In genomic region chr11:113107966-113108699, GRCm38 (mm10) we compare ENCODE assay signal across 23 mouse cellular contexts.
DNase-seq lines count a peak whose midpoint lies in the region; ATAC-seq and TF ChIP-seq lines count a peak whose summit lies in the region.
"Had no signal": no experiment of that assay in that cellular context is flagged by ENCODE, and none has a peak within 500 bp of the region (broad histone marks: within the 10 kb centered on the region; RNA-seq: fewer than 3 reads in every experiment).

No protein-coding gene starts in this region.

- H3K9ac ChIP-seq in embryonic facial prominence, embryonic 14.5 days (ENCODE audit: low read depth, low read length) = no peak overlapping the region
- no peak overlapping the region for H3K9ac ChIP-seq in kidney, embryonic 16.5 days (replicated peaks; ENCODE audit: low read length)
- H3K9ac ChIP-seq in forebrain, postnatal 0 days = no peak overlapping the region
- H3K9ac ChIP-seq: hindbrain, embryonic 14.5 days; limb, embryonic 12.5 days; liver, embryonic 13.5 days; lung, embryonic 15.5 days had no signal

- H3K36me3 ChIP-seq in embryonic facial prominence, embryonic 14.5 days (ENCODE audit: control insufficient read depth, insufficient read depth, low read length) = no peaks in the 10 kb centered on the region
- no peaks in the 10 kb centered on the region for H3K36me3 ChIP-seq in embryonic facial prominence, embryonic 10.5 days (replicated peaks)
- H3K36me3 ChIP-seq in kidney, embryonic 16.5 days (ENCODE audit: insufficient read depth, low read length) = no peaks in the 10 kb centered on the region
- no peaks in the 10 kb centered on the region for H3K36me3 ChIP-seq in forebrain, postnatal 0 days (ENCODE audit: insufficient read depth)
- H3K36me3 ChIP-seq: limb, embryonic 12.5 days; liver, embryonic 13.5 days; lung, embryonic 15.5 days had no signal

- H3K4me2 ChIP-seq in embryonic facial prominence, embryonic 14.5 days (ENCODE audit: low read depth, low read length) = no peak overlapping the region
- no peak overlapping the region for H3K4me2 ChIP-seq in kidney, embryonic 16.5 days (replicated peaks; ENCODE audit: low read depth, low read length)
- H3K4me2 ChIP-seq in forebrain, postnatal 0 days (ENCODE audit: low read depth) = no peak overlapping the region
- H3K4me2 ChIP-seq: hindbrain, embryonic 14.5 days; limb, embryonic 12.5 days; liver, embryonic 13.5 days; lung, embryonic 15.5 days had no signal

- DNase-seq in embryonic facial prominence, embryonic 14.5 days (ENCODE audit: low spot score) = peak; percentile 51
- no peak for DNase-seq in embryonic facial prominence, embryonic 10.5 days (ENCODE audit: low spot score)
- no peak for DNase-seq in kidney, adult 11 months
- no peak for DNase-seq in forebrain, postnatal 0 days
- peak; percentile 47 for DNase-seq in retina, postnatal 1 day
- DNase-seq in left cerebral cortex, postnatal 36 days (ENCODE audit: low spot score in 2 of 2) = no peak
- no peak for DNase-seq in natural killer cell, adult 2 months (ENCODE audit: low spot score in 2 of 2)
- DNase-seq: adrenal gland, adult 8-10 months; cerebellum, adult 11-12 months; cerebellum, postnatal 36 days; gastrocnemius, postnatal 10 days; heart, adult 18-20 months; layer of hippocampus, postnatal 36 days; liver, embryonic 13.5 days; midbrain, embryonic 14.5 days; right cerebral cortex, postnatal 4 days; thymus, postnatal 25 days had no signal

- no peak for TF ChIP-seq CTCF in forebrain, postnatal 0 days (IDR thresholded peaks at IDR 0.05; ENCODE audit: low read depth)

- no peak overlapping the region for H3K27ac ChIP-seq in embryonic facial prominence, embryonic 14.5 days (replicated peaks; ENCODE audit: low read depth, low read length)
- no peak overlapping the region for H3K27ac ChIP-seq in embryonic facial prominence, embryonic 10.5 days (replicated peaks)
- H3K27ac ChIP-seq in kidney, embryonic 16.5 days (ENCODE audit: low read length) = no peak overlapping the region
- H3K27ac ChIP-seq in forebrain, postnatal 0 days (ENCODE audit: low read depth, low read length) = no peak overlapping the region
- H3K27ac ChIP-seq: hindbrain, embryonic 14.5 days; limb, embryonic 12.5 days; liver, embryonic 13.5 days; lung, embryonic 15.5 days had no signal

- ATAC-seq in embryonic facial prominence, embryonic 14.5 days (ENCODE audit: low read depth) = peak; percentile 50; the same call in 1 of the 2 replicates
- peak; percentile 46; the same call in 1 of the 2 replicates for ATAC-seq in kidney, embryonic 16.5 days (ENCODE audit: low FRiP score, low TSS enrichment)
- peak; percentile 45; the same call in 1 of the 2 replicates for ATAC-seq in forebrain, postnatal 0 days
- ATAC-seq: intestine, embryonic 16.5 days had no signal

- intact Hi-C loops in left cerebral cortex, postnatal 36 days (cut with DNase I) = no loop called here

- 49% methylated on average over 10 of the region's 10 CpGs for WGBS in embryonic facial prominence, embryonic 14.5 days
- 42% methylated on average over 10 of the region's 10 CpGs for WGBS in embryonic facial prominence, embryonic 10.5 days
- WGBS in kidney, embryonic 16.5 days = 43% methylated on average over 10 of the region's 10 CpGs
- 58% methylated on average over 10 of the region's 10 CpGs for WGBS in forebrain, postnatal 0 days

- H3K4me1 ChIP-seq in embryonic facial prominence, embryonic 14.5 days (ENCODE audit: control insufficient read depth, insufficient read depth, low read length) = peaks cover 12% of the 10 kb centered on the region
- peaks cover 58% of the 10 kb centered on the region for H3K4me1 ChIP-seq in embryonic facial prominence, embryonic 10.5 days
- H3K4me1 ChIP-seq in kidney, embryonic 16.5 days (ENCODE audit: insufficient read depth, low read length) = peaks cover 52% of the 10 kb centered on the region
- H3K4me1 ChIP-seq in forebrain, postnatal 0 days (ENCODE audit: insufficient read depth) = peaks cover 5% of the 10 kb centered on the region; the same call in 1 of the 2 replicates

- no peak overlapping the region for H3K4me3 ChIP-seq in embryonic facial prominence, embryonic 14.5 days (ENCODE audit: low read depth, low read length)
- no peak overlapping the region for H3K4me3 ChIP-seq in embryonic facial prominence, embryonic 10.5 days
- no peak overlapping the region for H3K4me3 ChIP-seq in kidney, embryonic 16.5 days (ENCODE audit: low read length)
- no peak overlapping the region for H3K4me3 ChIP-seq in forebrain, postnatal 0 days (ENCODE audit: low read depth, low read length)
- H3K4me3 ChIP-seq: limb, embryonic 12.5 days; liver, embryonic 13.5 days; lung, embryonic 15.5 days had no signal

- no peaks in the 10 kb centered on the region for H3K27me3 ChIP-seq in embryonic facial prominence, embryonic 14.5 days (replicated peaks; ENCODE audit: control insufficient read depth, insufficient read depth, low read length)
- H3K27me3 ChIP-seq in embryonic facial prominence, embryonic 10.5 days (replicated peaks; ENCODE audit: low read depth, poor library complexity, severe bottlenecking) = no peaks in the 10 kb centered on the region
- peaks cover 3% of the 10 kb centered on the region; the same call in 1 of the 2 replicates for H3K27me3 ChIP-seq in kidney, embryonic 16.5 days (ENCODE audit: insufficient read depth, low read length)
- no peaks in the 10 kb centered on the region for H3K27me3 ChIP-seq in forebrain, postnatal 0 days (ENCODE audit: insufficient read depth, low read length)
- H3K27me3 ChIP-seq: CH12.LX; limb, embryonic 12.5 days; liver, embryonic 13.5 days; lung, embryonic 15.5 days had no signal

- no peaks in the 10 kb centered on the region for H3K9me3 ChIP-seq in embryonic facial prominence, embryonic 14.5 days (ENCODE audit: control insufficient read depth, low read length)
- H3K9me3 ChIP-seq in embryonic facial prominence, embryonic 10.5 days = no peaks in the 10 kb centered on the region
- no peaks in the 10 kb centered on the region for H3K9me3 ChIP-seq in kidney, embryonic 16.5 days (ENCODE audit: low read length)
- H3K9me3 ChIP-seq in forebrain, postnatal 0 days (ENCODE audit: low read length) = no peaks in the 10 kb centered on the region
- H3K9me3 ChIP-seq: limb, embryonic 12.5 days; liver, embryonic 13.5 days; lung, embryonic 15.5 days had no signal

Comparison
In these comparisons a context has a peak if more than half of its experiments do, and no peak if none do; other contexts are left out.
1. DNase-seq: peak in embryonic facial prominence, embryonic 14.5 days (single experiment) and retina, postnatal 1 day (single experiment); none in embryonic facial prominence, embryonic 10.5 days (single experiment), kidney, adult 11 months (single experiment), forebrain, postnatal 0 days (single experiment), left cerebral cortex, postnatal 36 days (0 of 2) and natural killer cell, adult 2 months (0 of 2).
2. Peak in every context shown above with its lines, with median percentiles within 50 percentile points of each other: ATAC-seq.